Mouse (Mus musculus): ENCODE results near the gene Arhgap27.

DNA sequence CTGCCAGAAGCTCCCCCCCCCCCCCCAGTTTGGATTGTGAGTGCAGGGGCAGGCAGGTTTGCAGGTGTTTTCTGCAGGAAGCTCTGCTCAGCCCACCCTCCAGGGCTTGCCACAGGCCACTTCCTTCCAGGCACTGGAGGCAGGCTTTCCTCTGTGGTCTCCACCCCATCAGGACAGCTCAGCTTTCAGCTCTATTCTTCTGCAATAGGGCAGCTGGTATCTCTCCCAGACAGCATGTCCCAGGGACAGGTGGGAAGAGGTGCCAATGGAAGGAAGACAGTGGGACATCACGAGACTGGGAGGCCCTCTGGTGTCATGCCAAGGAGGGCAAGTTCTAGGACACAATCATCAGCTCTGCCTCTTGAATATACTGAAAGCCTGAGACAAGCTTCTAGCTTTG lies 11.8 kb upstream of the Arhgap27 start:
- TF ChIP-seq POLR2A (IDR thresholded peaks at IDR 0.05; ENCODE audit: insufficient read length, low read depth): no peak
- TF ChIP-seq CEBPB (IDR thresholded peaks at IDR 0.05; ENCODE audit: insufficient read depth, poor library complexity, severe bottlenecking): no peak
- TF ChIP-seq POLR2AphosphoS2 (IDR thresholded peaks at IDR 0.05; ENCODE audit: insufficient read length, low read depth): no peak

Measured in myocyte (in vitro differentiated cells).